Mouse (Mus musculus): Measurements from ENCODE around the gene Qprt.

GRCm38 (mm10) chr7:127112251-127112841 is 9.7 kb downstream of the Qprt start:
- TF ChIP-seq CTCF (IDR thresholded peaks at IDR 0.05; ENCODE audit: insufficient read depth, low read depth, low read length) = no peak
- no peak for TF ChIP-seq POLR2A (IDR thresholded peaks at IDR 0.05; ENCODE audit: insufficient read depth, low read depth, low read length)

All from olfactory bulb, adult 2 months (tissue).